In genomic region chr10:117259870-117260269, GRCm38 (mm10) we compare ENCODE assay signal across 26 mouse cellular contexts. TPM values are rescaled to one million over a fixed set of nuclear protein-coding genes. Genes with fewer than 3 reads are reported as not detected.
DNase-seq lines count a peak whose midpoint lies in the region; ATAC-seq and TF ChIP-seq lines count a peak whose summit lies in the region.
"Had no signal": no experiment of that assay in that cellular context is flagged by ENCODE, and none has a peak within 500 bp of the region (broad histone marks: within the 10 kb centered on the region; RNA-seq: fewer than 3 reads in every experiment).

No protein-coding gene starts in this region.

- peak; percentile 58; the same call in 1 of the 2 replicates for ATAC-seq in forebrain, postnatal 0 days
- ATAC-seq in hindbrain, embryonic 13.5 days (ENCODE audit: low FRiP score), result no peak
- ATAC-seq in midbrain, embryonic 14.5 days (ENCODE audit: low FRiP score, low TSS enrichment), result no peak
- no peak for ATAC-seq in lung, postnatal 0 days

- no peaks in the 10 kb centered on the region for H3K36me3 ChIP-seq in forebrain, postnatal 0 days (ENCODE audit: insufficient read depth)
- no peaks in the 10 kb centered on the region for H3K36me3 ChIP-seq in forebrain, embryonic 10.5 days (replicated peaks)
- H3K36me3 ChIP-seq in hindbrain, embryonic 13.5 days, result no peaks in the 10 kb centered on the region
- no peaks in the 10 kb centered on the region for H3K36me3 ChIP-seq in midbrain, embryonic 14.5 days (ENCODE audit: control insufficient read depth, insufficient read depth, low read length)
- no peaks in the 10 kb centered on the region for H3K36me3 ChIP-seq in lung, postnatal 0 days (ENCODE audit: insufficient read depth, low read length)
- H3K36me3 ChIP-seq: limb, embryonic 15.5 days had no signal

- H3K27me3 ChIP-seq in forebrain, postnatal 0 days (ENCODE audit: insufficient read depth, low read length), result no peaks in the 10 kb centered on the region
- H3K27me3 ChIP-seq in forebrain, embryonic 10.5 days (ENCODE audit: poor library complexity, severe bottlenecking), result no peaks in the 10 kb centered on the region
- no peaks in the 10 kb centered on the region for H3K27me3 ChIP-seq in hindbrain, embryonic 13.5 days
- no peaks in the 10 kb centered on the region for H3K27me3 ChIP-seq in midbrain, embryonic 14.5 days (ENCODE audit: control insufficient read depth, insufficient read depth, low read length)
- H3K27me3 ChIP-seq in lung, postnatal 0 days (replicated peaks; ENCODE audit: insufficient read depth, low read length), result no peaks in the 10 kb centered on the region
- H3K27me3 ChIP-seq: limb, embryonic 15.5 days had no signal

- no peak for DNase-seq in forebrain, postnatal 0 days
- DNase-seq in forebrain, embryonic 10.5 days (ENCODE audit: extremely low spot score, low spot score), result no peak
- peak; percentile 55 for DNase-seq in brain, embryonic 14.5 days (ENCODE audit: low read depth)
- peak; percentile 26 for DNase-seq in midbrain, embryonic 14.5 days
- DNase-seq in T-cell, adult 2 months (ENCODE audit: low spot score), result no peak
- no peak for DNase-seq in lung, postnatal 0 days (ENCODE audit: low spot score)
- DNase-seq in gastrocnemius, adult 2 months, result no peak
- DNase-seq: B cell, adult 2 months; cerebellum, adult 2 months; gastrocnemius, postnatal 25 days; kidney, adult 2 months; kidney, postnatal 10 days; lung, postnatal 10 days; right cerebral cortex, postnatal 25 days; thymus, postnatal 36 days had no signal

- H3K27ac ChIP-seq in forebrain, postnatal 0 days (ENCODE audit: low read depth, low read length), result no peak overlapping the region
- H3K27ac ChIP-seq in forebrain, embryonic 10.5 days, result no peak overlapping the region
- H3K27ac ChIP-seq in hindbrain, embryonic 13.5 days, result peak overlapping the region; percentile 66
- no peak overlapping the region for H3K27ac ChIP-seq in midbrain, embryonic 14.5 days (replicated peaks; ENCODE audit: low read depth, low read length)
- no peak overlapping the region for H3K27ac ChIP-seq in lung, postnatal 0 days (ENCODE audit: low read length)
- no peak overlapping the region for H3K27ac ChIP-seq in gastrocnemius, adult 2 months
- H3K27ac ChIP-seq: layer of hippocampus, adult 2 months; limb, embryonic 15.5 days had no signal

- H3K4me1 ChIP-seq in forebrain, postnatal 0 days (ENCODE audit: insufficient read depth), result no peaks in the 10 kb centered on the region
- peaks cover 7% of the 10 kb centered on the region for H3K4me1 ChIP-seq in forebrain, embryonic 10.5 days
- peaks cover 4% of the 10 kb centered on the region; the same call in 1 of the 2 replicates for H3K4me1 ChIP-seq in hindbrain, embryonic 13.5 days (replicated peaks)
- no peaks in the 10 kb centered on the region for H3K4me1 ChIP-seq in midbrain, embryonic 14.5 days (ENCODE audit: control insufficient read depth, insufficient read depth, low read length)
- H3K4me1 ChIP-seq in lung, postnatal 0 days (ENCODE audit: insufficient read depth, low read depth, low read length), result no peaks in the 10 kb centered on the region
- H3K4me1 ChIP-seq: limb, embryonic 15.5 days; megakaryocyte, embryonic 14.5 days had no signal

- TF ChIP-seq POLR2A in brain, embryonic 14.5 days (IDR thresholded peaks at IDR 0.05; ENCODE audit: borderline replicate concordance, extremely low read depth, insufficient read depth, insufficient read length, poor library complexity, severe bottlenecking), result no peak

- H3K9ac ChIP-seq in forebrain, postnatal 0 days, result no peak overlapping the region
- H3K9ac ChIP-seq in hindbrain, embryonic 13.5 days, result peak overlapping the region; percentile 43; the same call in 1 of the 2 replicates
- H3K9ac ChIP-seq in midbrain, embryonic 14.5 days (replicated peaks; ENCODE audit: low read length), result no peak overlapping the region
- no peak overlapping the region for H3K9ac ChIP-seq in lung, postnatal 0 days (replicated peaks; ENCODE audit: low read depth)
- H3K9ac ChIP-seq: limb, embryonic 15.5 days had no signal

- TF ChIP-seq CTCF in forebrain, postnatal 0 days (IDR thresholded peaks at IDR 0.05; ENCODE audit: low read depth), result no peak
- TF ChIP-seq CTCF in brain, embryonic 14.5 days (IDR thresholded peaks at IDR 0.05; ENCODE audit: borderline replicate concordance, extremely low read depth, insufficient read depth, insufficient read length), result no peak
- no peak for TF ChIP-seq CTCF in lung, postnatal 0 days (IDR thresholded peaks at IDR 0.05)
- no peak for TF ChIP-seq CTCF in gastrocnemius, adult 2 months (IDR thresholded peaks at IDR 0.05)

- intact Hi-C loops in gastrocnemius, adult 2 months (cut with DNase I), result no loop called here

- H3K4me2 ChIP-seq in forebrain, postnatal 0 days (ENCODE audit: low read depth), result no peak overlapping the region
- no peak overlapping the region for H3K4me2 ChIP-seq in hindbrain, embryonic 13.5 days
- no peak overlapping the region for H3K4me2 ChIP-seq in midbrain, embryonic 14.5 days (ENCODE audit: low read length)
- H3K4me2 ChIP-seq in lung, postnatal 0 days (replicated peaks; ENCODE audit: low read depth, low read length), result no peak overlapping the region
- H3K4me2 ChIP-seq: limb, embryonic 15.5 days had no signal

- no peak for TF ChIP-seq EP300 in lung, postnatal 0 days (IDR thresholded peaks at IDR 0.05)

- no peaks in the 10 kb centered on the region for H3K9me3 ChIP-seq in forebrain, postnatal 0 days (ENCODE audit: low read length)
- H3K9me3 ChIP-seq in forebrain, embryonic 10.5 days, result peaks cover 13% of the 10 kb centered on the region; the same call in 1 of the 2 replicates
- H3K9me3 ChIP-seq in hindbrain, embryonic 13.5 days, result peaks cover 10% of the 10 kb centered on the region; the same call in 1 of the 2 replicates
- H3K9me3 ChIP-seq in midbrain, embryonic 14.5 days (ENCODE audit: control insufficient read depth, low read length), result 0 out of 2 replicates have a peak, but pooled peaks cover 2% of the 10 kb centered on the region
- H3K9me3 ChIP-seq in lung, postnatal 0 days (ENCODE audit: low read length), result no peaks in the 10 kb centered on the region

- no peak overlapping the region for H3K4me3 ChIP-seq in forebrain, postnatal 0 days (ENCODE audit: low read depth, low read length)
- no peak overlapping the region for H3K4me3 ChIP-seq in forebrain, embryonic 10.5 days
- no peak overlapping the region for H3K4me3 ChIP-seq in hindbrain, embryonic 13.5 days
- no peak overlapping the region for H3K4me3 ChIP-seq in midbrain, embryonic 14.5 days (replicated peaks; ENCODE audit: low read depth, low read length)
- no peak overlapping the region for H3K4me3 ChIP-seq in lung, postnatal 0 days (ENCODE audit: low read depth, low read length)
- no peak overlapping the region for H3K4me3 ChIP-seq in gastrocnemius, adult 2 months
- H3K4me3 ChIP-seq: layer of hippocampus, adult 2 months; limb, embryonic 15.5 days had no signal

RNA-seq across cellular contexts. Expression of gene 9530003J23Rik, which starts 21.4 kb away (rescaled TPM):
- not detected in 2 replicates for total RNA-seq in forebrain, postnatal 0 days (2014; rRNA removed)
- polyA plus RNA-seq in forebrain, postnatal 0 days (2015; fragmentation: Nextera tagmentation; extraction: Ambion mirVana), result 0.13 and 0.21 TPM in 2 replicates
- not detected in 2 replicates for polyA plus RNA-seq in forebrain, embryonic 10.5 days (2016; fragmentation: Nextera tagmentation; extraction: Ambion mirVana)
- not detected in 2 replicates for polyA plus RNA-seq in brain, embryonic 14.5 days (2012; rRNA removed)
- polyA plus RNA-seq in hindbrain, embryonic 13.5 days (2015; fragmentation: Nextera tagmentation; extraction: Ambion mirVana), result 0.16 TPM in 1 of 2 replicates, not detected in the other
- not detected in 2 replicates for polyA plus RNA-seq in midbrain, embryonic 14.5 days (2014; fragmentation: Nextera tagmentation; extraction: Ambion mirVana)
- 3.3 and 4.1 TPM in 2 replicates for polyA plus RNA-seq in lung, postnatal 0 days (2015; fragmentation: Nextera tagmentation; extraction: Ambion mirVana)
- not detected for total RNA-seq in gastrocnemius, adult 2 months (2021)
- total RNA-seq: adrenal gland, postnatal 4 days; gastrocnemius, postnatal 25 days; layer of hippocampus, adult 2 months; left cerebral cortex, postnatal 36 days had no signal
- polyA plus RNA-seq: cerebellum, adult 2 months; embryonic facial prominence, embryonic 11.5 days; heart, postnatal 0 days; kidney, adult 2 months; limb, embryonic 15.5 days; liver, embryonic 16.5 days; spleen, adult 2 months; stomach, embryonic 14.5 days had no signal

RNA-seq across cellular contexts. Expression of gene Lyz2, which starts 22.3 kb away (rescaled TPM):
- total RNA-seq in forebrain, postnatal 0 days (2014; rRNA removed), result 10.2 and 14.2 TPM in 2 replicates
- polyA plus RNA-seq in forebrain, postnatal 0 days (2015; fragmentation: Nextera tagmentation; extraction: Ambion mirVana), result 25.6 and 29.5 TPM in 2 replicates
- 8.4 and 10.0 TPM in 2 replicates for polyA plus RNA-seq in forebrain, embryonic 10.5 days (2016; fragmentation: Nextera tagmentation; extraction: Ambion mirVana)
- 9.6 and 13.5 TPM in 2 replicates for polyA plus RNA-seq in brain, embryonic 14.5 days (2012; rRNA removed)
- 25.9 and 29.3 TPM in 2 replicates for polyA plus RNA-seq in hindbrain, embryonic 13.5 days (2015; fragmentation: Nextera tagmentation; extraction: Ambion mirVana)
- polyA plus RNA-seq in midbrain, embryonic 14.5 days (2014; fragmentation: Nextera tagmentation; extraction: Ambion mirVana), result 5.0 and 31.6 TPM in 2 replicates
- 2,893 and 3,526 TPM in 2 replicates for polyA plus RNA-seq in lung, postnatal 0 days (2015; fragmentation: Nextera tagmentation; extraction: Ambion mirVana)
- 10 to 100 TPM; 30.6 to 45.9 TPM for total RNA-seq in gastrocnemius, adult 2 months (2021)

RNA-seq across cellular contexts. Expression of gene Lyz1, which starts 32.8 kb away (rescaled TPM):
- total RNA-seq in forebrain, postnatal 0 days (2014; rRNA removed), result not detected in 2 replicates
- 0.16 TPM in 1 of 2 replicates, not detected in the other for polyA plus RNA-seq in forebrain, postnatal 0 days (2015; fragmentation: Nextera tagmentation; extraction: Ambion mirVana)
- not detected in 2 replicates for polyA plus RNA-seq in forebrain, embryonic 10.5 days (2016; fragmentation: Nextera tagmentation; extraction: Ambion mirVana)
- 0.10 and 0.19 TPM in 2 replicates for polyA plus RNA-seq in brain, embryonic 14.5 days (2012; rRNA removed)
- not detected in 2 replicates for polyA plus RNA-seq in hindbrain, embryonic 13.5 days (2015; fragmentation: Nextera tagmentation; extraction: Ambion mirVana)
- not detected in 2 replicates for polyA plus RNA-seq in midbrain, embryonic 14.5 days (2014; fragmentation: Nextera tagmentation; extraction: Ambion mirVana)
- polyA plus RNA-seq in lung, postnatal 0 days (2015; fragmentation: Nextera tagmentation; extraction: Ambion mirVana), result 2,166 and 3,269 TPM in 2 replicates
- 1 to 10 TPM; 3.7 to 6.3 TPM for total RNA-seq in gastrocnemius, adult 2 months (2021)
- polyA plus RNA-seq: embryonic facial prominence, embryonic 11.5 days; stomach, embryonic 14.5 days had no signal

RNA-seq across cellular contexts. Expression of gene Yeats4, which starts 35.6 kb away (rescaled TPM):
- total RNA-seq in forebrain, postnatal 0 days (2014; rRNA removed), result 90.9 and 92.3 TPM in 2 replicates
- polyA plus RNA-seq in forebrain, postnatal 0 days (2015; fragmentation: Nextera tagmentation; extraction: Ambion mirVana), result 96.8 and 104 TPM in 2 replicates
- polyA plus RNA-seq in forebrain, embryonic 10.5 days (2016; fragmentation: Nextera tagmentation; extraction: Ambion mirVana), result 122 and 123 TPM in 2 replicates
- 141 and 146 TPM in 2 replicates for polyA plus RNA-seq in brain, embryonic 14.5 days (2012; rRNA removed)
- polyA plus RNA-seq in hindbrain, embryonic 13.5 days (2015; fragmentation: Nextera tagmentation; extraction: Ambion mirVana), result 126 and 127 TPM in 2 replicates
- polyA plus RNA-seq in midbrain, embryonic 14.5 days (2014; fragmentation: Nextera tagmentation; extraction: Ambion mirVana), result 144 and 145 TPM in 2 replicates
- 49.7 and 52.8 TPM in 2 replicates for polyA plus RNA-seq in lung, postnatal 0 days (2015; fragmentation: Nextera tagmentation; extraction: Ambion mirVana)
- total RNA-seq in gastrocnemius, adult 2 months (2021), result 10 to 100 TPM; 16.9 to 17.1 TPM

Comparison
In these comparisons a context has a peak if more than half of its experiments do, and no peak if none do; other contexts are left out.
1. DNase-seq: peak in brain, embryonic 14.5 days (single experiment) and midbrain, embryonic 14.5 days (single experiment); none in forebrain, postnatal 0 days (single experiment), forebrain, embryonic 10.5 days (single experiment), T-cell, adult 2 months (single experiment), lung, postnatal 0 days (single experiment) and gastrocnemius, adult 2 months (single experiment).
2. RNA of gene Lyz2, which starts 22.3 kb away (polyA plus RNA-seq): 2,893 to 3,526 TPM in lung, postnatal 0 days; 5.0 to 31.6 TPM in midbrain, embryonic 14.5 days, 25.9 to 29.3 TPM in hindbrain, embryonic 13.5 days, 25.6 to 29.5 TPM in forebrain, postnatal 0 days, 9.6 to 13.5 TPM in brain, embryonic 14.5 days and 8.4 to 10.0 TPM in forebrain, embryonic 10.5 days; every median in the first group is over 10 times any median in the second.
3. RNA of gene Lyz1, which starts 32.8 kb away (polyA plus RNA-seq): 2,166 to 3,269 TPM in lung, postnatal 0 days; 0.16 TPM in forebrain, postnatal 0 days, 0.10 to 0.19 TPM in brain, embryonic 14.5 days, not detected in hindbrain, embryonic 13.5 days, not detected in forebrain, embryonic 10.5 days and not detected in midbrain, embryonic 14.5 days; every median in the first group is over 1,000 times any median in the second.